Mouse (Mus musculus) midbrain, embryonic 10.5 days (tissue): ENCODE data around the gene Slc38a4. TPM values are rescaled to one million over a fixed set of nuclear protein-coding genes. Genes with fewer than 3 reads are reported as not detected.

Source experiments
- DNase-seq: peaks from one replicate; pipeline ENCODE4 v3.0.0-alpha.2; 2017; ENCODE audit warnings: low spot score
- H3K27ac ChIP-seq: fragments of 300-500 bp; sonication (generic); replicated peaks from 2 replicates; pipeline ENCODE4 v1.5.1; 2016; ENCODE audit warnings: mild to moderate bottlenecking
- H3K27me3 ChIP-seq: fragments of 300-500 bp; sonication (generic); 2 replicates; pipeline ENCODE4 v1.6.1; 2016; ENCODE audit warnings: low read depth, mild to moderate bottlenecking; ENCODE audit not compliant: poor library complexity, severe bottlenecking
- H3K36me3 ChIP-seq: fragments of 300-500 bp; sonication (generic); 2 replicates; pipeline ENCODE4 v1.6.1; 2016; ENCODE audit warnings: mild to moderate bottlenecking, moderate library complexity
- H3K4me1 ChIP-seq: fragments of 300-500 bp; sonication (generic); 2 replicates; pipeline ENCODE4 v1.6.1; 2016
- H3K4me3 ChIP-seq: fragments of 300-500 bp; sonication (generic); 2 replicates; pipeline ENCODE4 v1.5.1; 2016; ENCODE audit warnings: mild to moderate bottlenecking, moderate library complexity
- H3K9me3 ChIP-seq: fragments of 300-500 bp; sonication (generic); replicated peaks from 2 replicates; pipeline ENCODE4 v1.6.1; 2016; ENCODE audit warnings: mild to moderate bottlenecking
- WGBS: fragments of 180-500 bp; shearing (Covaris S2); methylation state at CpG from one replicate; pipeline ENCODE4 v1.1.7; 2016; 5-methylcytosine and 5-hydroxymethylcytosine counted together
- polyA plus RNA-seq: library from polyadenylated mRNA; unstranded; fragments of >200 nt; fragmentation: Nextera tagmentation; extraction: Ambion mirVana; gene quantifications from 2 replicates; pipeline ENCODE4 v1.2.1, GENCODE M21; 2016

The Slc38a4 gene
- polyA plus RNA-seq, 1 experiment from 2014 or later: 27.3 TPM

GRCm38 (mm10) chr15:96969792-96970191 is 86.0 kb downstream of the Slc38a4 start:
- Histone ChIP-seq H3K27ac (no peak overlapping the region), H3K9me3 (no peaks in the 10 kb centered on the region), H3K27me3 (no peaks in the 10 kb centered on the region), H3K4me1 (no peaks in the 10 kb centered on the region), H3K36me3 (no peaks in the 10 kb centered on the region), H3K4me3 (no peak overlapping the region)
- 73% methylated on average over 4 of the region's 4 CpGs for WGBS
- no peak for DNase-seq

- Histone ChIP-seq H3K36me3 (no peaks in the 10 kb centered on the region), H3K4me3 (no peak overlapping the region), H3K4me1 (no peaks in the 10 kb centered on the region), H3K9me3 (no peaks in the 10 kb centered on the region), H3K27ac (no peak overlapping the region), H3K27me3 (no peaks in the 10 kb centered on the region)
- no peak for DNase-seq
- WGBS: 91% methylated on average over 11 of the region's 11 CpGs
These were observed 87.0 kb downstream of the Slc38a4 start for GRCm38 (mm10) chr15:96968741-96969140.

- H3K4me3 ChIP-seq: no peak overlapping the region
- no peak for DNase-seq
- 89% methylated on average over 3 of the region's 3 CpGs for WGBS
These were observed 89.4 kb downstream of the Slc38a4 start for GRCm38 (mm10) chr15:96966326-96966725.

GRCm38 (mm10) chr15:96963735-96964134 is 92.0 kb downstream of the Slc38a4 start:
- WGBS: 73% methylated on average over 10 of the region's 10 CpGs
- Histone ChIP-seq H3K4me1 (no peaks in the 10 kb centered on the region), H3K36me3 (no peaks in the 10 kb centered on the region), H3K4me3 (no peak overlapping the region), H3K27ac (no peak overlapping the region), H3K9me3 (no peaks in the 10 kb centered on the region), H3K27me3 (no peaks in the 10 kb centered on the region)
- DNase-seq: no peak

More at GRCm38 (mm10) chr15:96966326-96966725, 89.4 kb downstream of the Slc38a4 start:
- no peaks in the 10 kb centered on the region for H3K27me3 ChIP-seq
- H3K27ac ChIP-seq: no peak overlapping the region
- no peaks in the 10 kb centered on the region for H3K36me3 ChIP-seq
- no peaks in the 10 kb centered on the region for H3K4me1 ChIP-seq
- H3K9me3 ChIP-seq: no peaks in the 10 kb centered on the region

GRCm38 (mm10) chr15:96963318-96963717 is 92.4 kb downstream of the Slc38a4 start:
- Histone ChIP-seq H3K4me1 (no peaks in the 10 kb centered on the region), H3K27ac (no peak overlapping the region), H3K4me3 (no peak overlapping the region), H3K9me3 (no peaks in the 10 kb centered on the region), H3K27me3 (no peaks in the 10 kb centered on the region), H3K36me3 (no peaks in the 10 kb centered on the region)
- 86% methylated on average over 8 of the region's 8 CpGs for WGBS
- DNase-seq: no peak

- 98% methylated on average over 11 of the region's 11 CpGs for WGBS
- Histone ChIP-seq H3K4me1 (peaks cover 2% of the 10 kb centered on the region; the same call in 1 of the 2 replicates), H3K27me3 (no peaks in the 10 kb centered on the region), H3K27ac (no peak overlapping the region), H3K36me3 (no peaks in the 10 kb centered on the region), H3K4me3 (no peak overlapping the region), H3K9me3 (no peaks in the 10 kb centered on the region)
- DNase-seq: no peak
These were observed 95.4 kb downstream of the Slc38a4 start for GRCm38 (mm10) chr15:96960343-96960742.

- Histone ChIP-seq H3K4me1 (peaks cover 2% of the 10 kb centered on the region; the same call in 1 of the 2 replicates), H3K36me3 (no peaks in the 10 kb centered on the region), H3K9me3 (no peaks in the 10 kb centered on the region), H3K27ac (no peak overlapping the region), H3K27me3 (no peaks in the 10 kb centered on the region), H3K4me3 (no peak overlapping the region)
- WGBS: 73% methylated on average over 2 of the region's 2 CpGs
- DNase-seq: no peak
These were observed 96.5 kb downstream of the Slc38a4 start for GRCm38 (mm10) chr15:96959247-96959646.

GRCm38 (mm10) chr15:96956699-96957098 is 99.1 kb downstream of the Slc38a4 start:
- 84% methylated on average over 3 of the region's 3 CpGs for WGBS
- H3K9me3 ChIP-seq: no peaks in the 10 kb centered on the region
- DNase-seq: no peak
- H3K36me3 ChIP-seq: no peaks in the 10 kb centered on the region
- H3K4me3 ChIP-seq: no peak overlapping the region
- peaks cover 16% of the 10 kb centered on the region; the same call in 1 of the 2 replicates for H3K4me1 ChIP-seq
- H3K27ac ChIP-seq: no peak overlapping the region
- H3K27me3 ChIP-seq: no peaks in the 10 kb centered on the region

- DNase-seq: no peak
- Histone ChIP-seq H3K9me3 (no peaks in the 10 kb centered on the region), H3K36me3 (no peaks in the 10 kb centered on the region), H3K27me3 (peaks cover 6% of the 10 kb centered on the region; the same call in 1 of the 2 replicates), H3K4me1 (peaks cover 16% of the 10 kb centered on the region; the same call in 1 of the 2 replicates), H3K27ac (no peak overlapping the region), H3K4me3 (no peak overlapping the region)
- 93% methylated on average over 6 of the region's 6 CpGs for WGBS
These were observed 101.4 kb downstream of the Slc38a4 start for GRCm38 (mm10) chr15:96954389-96954788.

GRCm38 (mm10) chr15:96953938-96954238 is 101.9 kb downstream of the Slc38a4 start:
- H3K9me3 ChIP-seq: no peaks in the 10 kb centered on the region
- H3K4me1 ChIP-seq: peaks cover 16% of the 10 kb centered on the region; the same call in 1 of the 2 replicates
- peak overlapping the region; percentile 79 for H3K27ac ChIP-seq
- H3K27me3 ChIP-seq: peaks cover 6% of the 10 kb centered on the region; the same call in 1 of the 2 replicates
- WGBS: 63% methylated on average over 16 of the region's 16 CpGs
- peak overlapping the region; percentile 42 for H3K4me3 ChIP-seq
- DNase-seq: no peak
- H3K36me3 ChIP-seq: no peaks in the 10 kb centered on the region

- DNase-seq: peak; percentile 82
- no peaks in the 10 kb centered on the region for H3K9me3 ChIP-seq
- peaks cover 16% of the 10 kb centered on the region; the same call in 1 of the 2 replicates for H3K4me1 ChIP-seq
- WGBS: 32% methylated on average over 23 of the region's 23 CpGs
- H3K4me3 ChIP-seq: peak overlapping the region; percentile 42
- H3K36me3 ChIP-seq: no peaks in the 10 kb centered on the region
- peak overlapping the region; percentile 79 for H3K27ac ChIP-seq
- H3K27me3 ChIP-seq: peaks cover 6% of the 10 kb centered on the region; the same call in 1 of the 2 replicates
These were observed 102.4 kb downstream of the Slc38a4 start for GRCm38 (mm10) chr15:96953112-96953937.

GRCm38 (mm10) chr15:96952488-96952887 is 103.3 kb downstream of the Slc38a4 start:
- Histone ChIP-seq H3K27me3 (peaks cover 6% of the 10 kb centered on the region; the same call in 1 of the 2 replicates), H3K4me3 (no peak overlapping the region), H3K27ac (no peak overlapping the region; the same call in 1 of the 2 replicates), H3K36me3 (no peaks in the 10 kb centered on the region), H3K4me1 (peaks cover 16% of the 10 kb centered on the region; the same call in 1 of the 2 replicates), H3K9me3 (no peaks in the 10 kb centered on the region)
- no peak for DNase-seq
- WGBS: 73% methylated on average over 8 of the region's 8 CpGs

GRCm38 (mm10) chr15:96951783-96952182 is 104.0 kb downstream of the Slc38a4 start:
- peaks cover 6% of the 10 kb centered on the region; the same call in 1 of the 2 replicates for H3K27me3 ChIP-seq
- no peaks in the 10 kb centered on the region for H3K36me3 ChIP-seq
- no peaks in the 10 kb centered on the region for H3K9me3 ChIP-seq
- H3K27ac ChIP-seq: no peak overlapping the region
- 58% methylated on average over 5 of the region's 5 CpGs for WGBS
- H3K4me1 ChIP-seq: peaks cover 15% of the 10 kb centered on the region; the same call in 1 of the 2 replicates
- no peak for DNase-seq
- no peak overlapping the region for H3K4me3 ChIP-seq
